Mouse (Mus musculus) left cerebral cortex, postnatal 25 days (tissue): ENCODE results near the gene Adamts18. TPM values are rescaled to one million over a fixed set of nuclear protein-coding genes. Genes with fewer than 3 reads are reported as not detected.
A peak's percentile ranks its signal among the peaks of the same experiment; 100 is the strongest.

ENCODE experiments used
- DNase-seq, 2 experiments: peaks; one replicate each; pipeline ENCODE4 v3.0.0; 2022; ENCODE audit warnings: low spot score in 2 of 2, mixed read lengths in 1 of 2
- intact Hi-C: fragments of 180-260 bp; cut with DNase I; formaldehyde crosslinking; loops from one replicate; pipeline ENCODE4 v1.15.1; 2025
- total RNA-seq, 2 experiments: library from RNA; stranded (reverse); gene quantifications; 2 replicates each; pipeline ENCODE4 v1.2.3; 2021

Gene Adamts18
- total RNA-seq, 2 experiments from 2014 or later = 2.6 to 3.1 TPM

GRCm38 (mm10) chr8:113674611-113675010 is 173.9 kb downstream of the Adamts18 start:
- intact Hi-C loops = no loop called here
- no peak for DNase-seq

- intact Hi-C loops = no loop called here
- DNase-seq = no peak
These were observed 175.2 kb downstream of the Adamts18 start for GRCm38 (mm10) chr8:113673300-113673699.

GRCm38 (mm10) chr8:113672599-113673255 is 175.8 kb downstream of the Adamts18 start:
- intact Hi-C loops = no loop called here
- no peak for DNase-seq

- no peak for DNase-seq
- intact Hi-C loops = loop anchor here (5.0 kb wide), 1 partner anchor 407 kb away; no protein-coding TSS in a partner anchor
These were observed 178.6 kb downstream of the Adamts18 start for GRCm38 (mm10) chr8:113669924-113670323.

- DNase-seq = no peak
- intact Hi-C loops = loop anchor here (5.0 kb wide), 1 partner anchor 410 kb away; no protein-coding TSS in a partner anchor
These were observed 181.7 kb downstream of the Adamts18 start for GRCm38 (mm10) chr8:113666714-113667432.

GRCm38 (mm10) chr8:113665951-113666350 is 182.6 kb downstream of the Adamts18 start:
- intact Hi-C loops = loop anchor here (2.0 to 5.0 kb wide), 4 partner anchors 185 to 703 kb away; no protein-coding TSS in a partner anchor
- DNase-seq = no peak

GRCm38 (mm10) chr8:113665036-113665435 is 183.5 kb downstream of the Adamts18 start:
- intact Hi-C loops = loop anchor here (2.0 to 5.0 kb wide), 4 partner anchors 186 to 704 kb away; no protein-coding TSS in a partner anchor

GRCm38 (mm10) chr8:113664544-113664943 is 184.0 kb downstream of the Adamts18 start:
- DNase-seq = peak; percentile 87 to 94
- intact Hi-C loops = loop anchor here (1.0 to 2.0 kb wide), 5 partner anchors 186 to 774 kb away; no protein-coding TSS in a partner anchor

More at GRCm38 (mm10) chr8:113665036-113665435, 183.5 kb downstream of the Adamts18 start:
- DNase-seq = no peak

- intact Hi-C loops = no loop called here
- no peak for DNase-seq
These were observed 188.4 kb downstream of the Adamts18 start for GRCm38 (mm10) chr8:113660128-113660527.

GRCm38 (mm10) chr8:113656681-113657298 is 191.7 kb downstream of the Adamts18 start:
- intact Hi-C loops = no loop called here

GRCm38 (mm10) chr8:113656154-113656553 is 192.4 kb downstream of the Adamts18 start:
- intact Hi-C loops = no loop called here
- no peak for DNase-seq

More at GRCm38 (mm10) chr8:113656681-113657298, 191.7 kb downstream of the Adamts18 start:
- no peak for DNase-seq

- intact Hi-C loops = no loop called here
- DNase-seq = no peak
These were observed 195.4 kb downstream of the Adamts18 start for GRCm38 (mm10) chr8:113653151-113653550.

GRCm38 (mm10) chr8:113652450-113652849 is 196.1 kb downstream of the Adamts18 start:
- intact Hi-C loops = no loop called here
- DNase-seq = no peak

Other genes starting within 250 kb of the Adamts18 start
- gene Mon1b, start 213.2 kb downstream of the Adamts18 start, total RNA-seq = 10 to 100 TPM; 23.7 to 26.0 TPM
- gene Syce1l, start 205.5 kb downstream of the Adamts18 start, total RNA-seq = under 1 TPM in 1 of 2 experiments, not detected in 1; 0.73 TPM